Comparison of ENCODE assay signal across 9 mouse cellular contexts in the genomic region with DNA sequence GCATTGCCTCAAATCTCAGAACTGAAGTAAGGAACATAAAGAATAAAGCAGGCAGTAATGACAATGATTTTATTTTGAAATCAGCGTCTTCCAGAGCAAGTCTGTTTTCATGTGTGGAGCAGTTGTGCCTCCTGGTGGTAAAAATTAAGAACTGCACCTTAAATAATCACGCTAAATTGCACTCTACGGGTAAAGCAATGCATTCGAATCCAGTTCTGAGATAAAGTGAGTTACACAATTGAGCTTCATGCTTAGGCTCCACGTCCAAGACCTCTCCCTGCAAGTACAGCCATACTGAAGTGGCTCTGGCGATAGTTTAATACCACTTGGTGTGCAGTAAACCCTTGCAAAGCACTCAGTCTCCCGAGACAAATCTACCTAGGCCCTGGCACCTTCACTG.
DNase-seq lines count a peak whose midpoint lies in the region; ATAC-seq and TF ChIP-seq lines count a peak whose summit lies in the region.
"Had no signal": no experiment of that assay in that cellular context is flagged by ENCODE, and none has a peak within 500 bp of the region (broad histone marks: within the 10 kb centered on the region; RNA-seq: fewer than 3 reads in every experiment).

No protein-coding gene starts in this region.

- peaks cover 37% of the 10 kb centered on the region for H3K27me3 ChIP-seq in neural tube, embryonic 15.5 days (replicated peaks)

- H3K4me1 ChIP-seq in neural tube, embryonic 15.5 days = no peaks in the 10 kb centered on the region
- H3K4me1 ChIP-seq: hindbrain, embryonic 15.5 days had no signal

- peak; percentile 63 for TF ChIP-seq CTCF in brain, embryonic 14.5 days (IDR thresholded peaks at IDR 0.05; ENCODE audit: borderline replicate concordance, extremely low read depth, insufficient read depth, insufficient read length)

- no peak for TF ChIP-seq POLR2A in brain, embryonic 14.5 days (IDR thresholded peaks at IDR 0.05; ENCODE audit: borderline replicate concordance, extremely low read depth, insufficient read depth, insufficient read length, poor library complexity, severe bottlenecking)

- 28% methylated on average over 7 of the region's 7 CpGs for WGBS in neural tube, embryonic 15.5 days

- H3K9ac ChIP-seq in neural tube, embryonic 15.5 days (replicated peaks) = no peak overlapping the region
- H3K9ac ChIP-seq: hindbrain, embryonic 15.5 days had no signal

- no peak overlapping the region for H3K4me2 ChIP-seq in neural tube, embryonic 15.5 days
- H3K4me2 ChIP-seq: hindbrain, embryonic 15.5 days had no signal

- no peak overlapping the region for H3K27ac ChIP-seq in neural tube, embryonic 15.5 days (replicated peaks)
- H3K27ac ChIP-seq: hindbrain, embryonic 15.5 days had no signal

- no peak; the same call in 1 of the 2 replicates for ATAC-seq in neural tube, embryonic 15.5 days (ENCODE audit: low FRiP score)

- peak; percentile 56 for DNase-seq in gastrocnemius, adult 18-20 months (ENCODE audit: low spot score)
- DNase-seq in gastrocnemius, postnatal 25 days = no peak
- peak; percentile 25 for DNase-seq in neural tube, embryonic 10.5 days (ENCODE audit: extremely low spot score, low spot score)
- DNase-seq in brain, embryonic 14.5 days (ENCODE audit: low read depth) = peak; percentile 86
- peak; percentile 37 for DNase-seq in hindlimb bud, embryonic 11.5 days (ENCODE audit: extremely low spot score, low read depth, low spot score)
- peak; percentile 76 for DNase-seq in lung, postnatal 36 days
- DNase-seq in gastrocnemius, postnatal 10 days = no peak

- H3K4me3 ChIP-seq in neural tube, embryonic 15.5 days (replicated peaks) = no peak overlapping the region
- H3K4me3 ChIP-seq: hindbrain, embryonic 15.5 days had no signal

- H3K9me3 ChIP-seq in neural tube, embryonic 15.5 days (replicated peaks) = no peaks in the 10 kb centered on the region
- H3K9me3 ChIP-seq: hindbrain, embryonic 15.5 days had no signal

- H3K36me3 ChIP-seq in neural tube, embryonic 15.5 days = no peaks in the 10 kb centered on the region
- H3K36me3 ChIP-seq: hindbrain, embryonic 15.5 days had no signal

Comparison
In these comparisons a context has a peak if more than half of its experiments do, and no peak if none do; other contexts are left out.
1. DNase-seq: peak in gastrocnemius, adult 18-20 months (single experiment), neural tube, embryonic 10.5 days (single experiment), brain, embryonic 14.5 days (single experiment), hindlimb bud, embryonic 11.5 days (single experiment) and lung, postnatal 36 days (single experiment); none in gastrocnemius, postnatal 25 days (single experiment) and gastrocnemius, postnatal 10 days (single experiment).